Mouse (Mus musculus) heart, postnatal 0 days (tissue): ENCODE measurements around the gene Wnt7a.

Experiments
- CTCF ChIP-seq: IDR thresholded peaks from 2 replicates; pipeline ENCODE4 v1.5.1; 2016; ENCODE audit warnings: antibody characterized with exemption, control low read depth, low read depth
- EP300 ChIP-seq: IDR thresholded peaks from 2 replicates; pipeline ENCODE4 v1.6.1; 2016; ENCODE audit warnings: antibody characterized with exemption, low read depth

GRCm38 (mm10) chr6:91362756-91363155 lies 48.4 kb downstream of the Wnt7a start:
- TF ChIP-seq EP300 (no peak), CTCF (no peak)
